Mouse (Mus musculus): Measurements from ENCODE around the gene Hrnr.

The Hrnr gene

DNA sequence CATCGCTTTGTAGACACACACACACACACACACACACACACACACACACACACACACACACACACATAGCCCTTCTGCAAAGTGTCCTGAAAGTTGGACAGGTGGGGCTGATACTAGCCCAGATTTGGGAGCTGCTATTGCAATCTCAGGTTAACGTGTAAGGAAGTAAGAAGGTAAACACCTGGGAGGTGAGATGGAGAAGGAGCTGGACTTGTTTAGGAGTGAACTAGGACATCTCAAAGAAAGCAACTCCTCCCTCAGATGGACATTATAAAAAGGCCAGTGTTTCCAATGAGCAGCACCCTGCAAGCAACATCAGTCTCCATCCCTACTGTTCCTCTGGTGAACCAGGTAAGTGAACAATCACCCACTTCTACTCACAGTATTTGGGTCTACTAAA is at the start of gene Hrnr:
TSS of gene Hrnr (plus strand) at position 301 of the 400 bp plus-strand sequence.
- DNase-seq (ENCODE audit: low read depth, low spot score) = no peak

DNA sequence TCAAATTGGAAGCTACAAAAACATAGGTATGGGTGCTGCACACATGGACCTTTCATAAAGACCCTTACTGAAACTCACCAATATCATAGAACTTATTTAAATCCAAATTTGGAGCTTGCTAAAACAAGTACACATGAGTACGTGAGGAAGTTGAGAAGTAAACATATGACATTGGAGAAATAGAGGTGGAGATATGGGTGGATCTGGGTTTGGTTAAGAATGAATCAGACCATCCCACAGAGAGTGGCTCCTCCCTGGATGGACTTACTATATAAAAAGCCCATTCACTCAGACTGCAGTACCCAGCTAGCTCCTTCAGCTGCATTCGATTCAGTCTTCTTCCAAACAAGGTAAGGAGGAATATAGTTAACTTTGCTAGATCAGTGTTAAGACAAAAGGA is 46.3 kb upstream of the Hrnr start, which contains the start of gene Flg:
TSS of gene Flg (plus strand) at position 301 of the 400 bp plus-strand sequence.
- no peak for DNase-seq (ENCODE audit: low read depth, low spot score)

DNA sequence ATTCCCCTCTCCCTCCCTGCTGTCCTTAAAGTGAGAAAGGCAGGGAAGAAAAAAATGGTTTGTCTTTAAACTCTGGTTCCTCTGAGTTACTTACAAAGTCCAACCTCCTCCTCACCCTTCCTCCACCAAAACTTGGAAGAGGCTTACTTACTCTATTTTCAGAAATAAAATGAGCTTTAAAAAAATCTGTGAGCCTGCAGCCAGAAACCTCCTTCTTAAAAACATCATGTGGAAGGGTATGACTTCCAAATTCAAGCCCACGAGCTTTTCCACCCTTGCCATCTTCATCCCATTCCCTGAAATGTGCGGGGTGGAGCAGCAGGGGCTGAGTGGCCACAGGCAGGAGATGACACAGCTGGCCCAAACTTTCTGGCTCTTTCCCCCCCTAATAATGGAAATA is 22.0 kb upstream of the Hrnr start:
- no peak for DNase-seq (ENCODE audit: low read depth, low spot score)

DNA sequence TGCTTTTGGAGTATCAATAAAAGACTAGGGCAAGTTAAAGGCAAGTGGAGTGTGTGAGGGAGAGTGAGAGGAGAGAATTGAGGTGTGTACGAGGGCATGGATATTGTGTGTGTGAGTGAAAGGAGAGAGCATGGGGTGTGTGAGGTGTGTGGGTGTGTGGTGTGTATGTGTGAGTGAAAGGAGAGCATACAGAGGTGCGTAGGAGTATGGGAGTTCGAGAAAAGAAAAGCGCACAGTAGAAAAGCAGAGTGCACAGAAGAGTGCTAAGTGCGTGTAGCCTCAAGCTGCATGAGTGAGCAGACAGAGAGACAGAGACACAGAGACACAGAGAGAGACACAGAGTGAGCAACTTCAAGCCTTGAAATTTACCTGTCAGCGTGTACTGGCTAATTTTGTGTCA is 19.7 kb upstream of the Hrnr start:
- no peak for DNase-seq (ENCODE audit: low read depth, low spot score)

DNA sequence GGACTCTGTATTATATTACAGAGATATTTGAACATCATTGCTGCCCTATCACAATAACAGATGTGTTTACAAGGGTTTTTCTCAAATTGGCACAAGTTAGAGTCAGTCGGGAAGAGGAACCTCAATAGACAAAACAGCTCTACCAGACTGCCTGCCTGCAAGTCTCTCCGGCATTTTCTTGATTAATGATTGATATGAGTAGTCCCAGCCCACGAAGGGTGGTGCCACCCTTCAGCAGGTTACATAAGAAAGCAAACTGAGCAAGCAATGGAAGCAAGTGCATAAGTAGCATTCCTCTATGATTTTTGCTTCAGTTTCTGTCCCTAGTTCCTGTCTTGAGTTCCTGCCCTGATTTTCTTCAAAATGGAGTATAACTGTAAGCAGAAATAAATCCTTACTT is 17.7 kb upstream of the Hrnr start:
- DNase-seq (ENCODE audit: low read depth, low spot score) = no peak

DNA sequence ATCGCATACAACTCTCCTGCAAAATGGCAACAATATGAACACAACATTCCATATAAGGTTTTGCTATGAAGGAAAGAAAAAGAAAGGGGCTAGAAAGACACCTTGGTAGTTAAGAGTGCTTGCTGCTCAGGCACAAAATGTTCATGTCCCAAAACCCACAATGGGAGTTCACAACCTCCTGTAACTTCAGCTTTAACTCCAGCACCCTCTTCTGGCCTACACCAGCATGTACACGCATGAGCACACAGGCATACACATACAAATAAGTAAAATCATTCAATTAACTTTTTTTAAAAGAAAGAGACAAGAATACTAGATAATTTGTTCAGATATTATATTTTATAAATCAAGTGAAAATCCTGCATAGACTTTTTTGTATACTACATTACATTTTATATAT is 13.4 kb upstream of the Hrnr start:
- DNase-seq (ENCODE audit: low read depth, low spot score) = no peak

DNA sequence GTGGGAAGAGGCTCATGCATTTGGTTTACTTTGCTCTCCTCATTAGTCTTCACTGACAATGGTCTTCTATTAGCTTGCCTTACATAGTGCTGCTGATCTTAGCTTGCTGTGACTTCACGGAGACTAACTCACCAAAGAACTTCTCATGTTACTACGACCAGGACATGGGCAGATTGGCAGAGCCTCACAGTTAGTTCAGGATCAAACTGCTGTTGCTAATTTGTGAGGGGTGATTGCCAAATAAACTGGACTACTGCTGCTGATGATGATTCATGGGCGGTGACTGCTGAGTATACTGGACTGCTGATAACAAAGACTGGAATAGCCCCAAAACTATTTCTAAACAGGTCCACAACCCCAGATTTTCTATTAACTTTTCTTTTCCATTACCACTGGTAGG is 8.2 kb upstream of the Hrnr start:
- DNase-seq (ENCODE audit: low read depth, low spot score) = no peak

DNA sequence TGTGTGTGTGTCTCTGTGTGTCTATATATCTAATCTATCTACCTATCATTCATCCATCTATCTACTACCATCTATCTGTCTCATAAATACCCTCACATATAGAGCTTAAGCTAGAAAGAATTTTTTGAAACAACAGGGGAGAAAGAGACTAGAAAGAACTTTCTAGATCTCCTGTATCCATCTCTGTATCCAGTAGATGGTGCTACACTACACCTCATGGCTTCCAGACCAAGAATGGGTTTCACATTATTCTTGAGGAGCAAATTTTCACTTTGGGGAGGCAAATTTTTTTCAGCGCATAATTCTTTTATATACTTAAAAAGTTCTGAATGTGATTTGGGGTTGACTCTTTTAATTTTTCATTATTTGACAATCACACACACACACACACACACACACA is 5.2 kb upstream of the Hrnr start:
- no peak for DNase-seq (ENCODE audit: low read depth, low spot score)

DNA sequence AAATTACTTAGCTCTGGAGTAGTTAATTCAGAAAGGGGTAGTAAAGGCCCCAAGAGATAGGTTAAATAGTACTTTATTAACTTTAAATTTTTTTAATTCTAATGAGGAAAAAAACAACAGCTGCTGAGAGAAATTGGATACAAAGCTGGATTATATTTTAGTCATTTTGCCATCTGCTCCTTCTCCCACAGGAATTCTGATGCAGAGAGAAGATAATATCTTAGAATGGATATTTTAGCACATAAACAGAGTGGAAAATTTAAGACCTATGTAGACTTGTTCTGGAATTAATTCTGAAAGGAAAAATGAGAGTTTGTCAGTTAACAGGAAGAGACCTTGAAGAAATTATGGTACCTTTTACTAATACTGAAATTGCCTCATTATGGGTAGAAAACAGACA is 18.2 kb downstream of the Hrnr start:
- DNase-seq (ENCODE audit: low read depth, low spot score) = no peak

DNA sequence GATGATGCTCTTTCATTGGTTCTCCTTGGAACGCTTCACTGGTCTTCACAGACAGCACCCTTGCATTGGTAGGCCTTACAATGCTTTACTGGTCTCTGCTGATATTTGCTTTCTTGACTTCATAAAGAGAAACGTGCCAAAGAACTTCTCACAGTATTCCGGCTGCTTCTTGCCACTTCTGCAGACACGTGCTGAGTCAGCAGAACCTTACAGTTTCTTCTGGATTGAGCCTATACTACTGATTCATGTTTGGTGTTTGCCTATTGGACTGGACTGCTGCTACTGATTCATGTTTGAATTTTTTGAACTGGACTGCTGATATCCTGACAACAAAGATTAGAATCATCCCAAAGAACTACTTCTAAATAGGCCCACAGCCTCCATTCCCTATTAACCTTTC is 20.5 kb downstream of the Hrnr start:
- no peak for DNase-seq (ENCODE audit: low read depth, low spot score)

DNA sequence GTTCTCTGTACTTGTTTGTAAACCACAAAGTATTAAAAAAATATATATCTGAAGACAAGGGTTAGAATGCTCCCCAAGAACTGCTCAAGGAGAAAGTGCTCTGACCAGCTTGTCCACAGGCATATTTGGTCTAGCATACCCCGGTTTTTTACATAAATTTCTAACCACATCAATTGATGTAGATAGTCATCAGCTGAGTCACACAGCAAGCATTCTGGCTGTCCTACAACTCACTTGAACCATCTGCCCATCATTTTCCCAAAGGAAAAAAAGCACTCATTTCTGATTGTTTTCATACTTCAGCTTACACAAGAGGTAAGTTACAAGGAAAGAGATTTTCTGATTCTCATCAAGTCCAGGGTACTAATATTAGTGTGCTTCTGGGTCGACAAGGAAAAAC is 27.3 kb downstream of the Hrnr start:
- DNase-seq (ENCODE audit: low read depth, low spot score) = no peak

DNA sequence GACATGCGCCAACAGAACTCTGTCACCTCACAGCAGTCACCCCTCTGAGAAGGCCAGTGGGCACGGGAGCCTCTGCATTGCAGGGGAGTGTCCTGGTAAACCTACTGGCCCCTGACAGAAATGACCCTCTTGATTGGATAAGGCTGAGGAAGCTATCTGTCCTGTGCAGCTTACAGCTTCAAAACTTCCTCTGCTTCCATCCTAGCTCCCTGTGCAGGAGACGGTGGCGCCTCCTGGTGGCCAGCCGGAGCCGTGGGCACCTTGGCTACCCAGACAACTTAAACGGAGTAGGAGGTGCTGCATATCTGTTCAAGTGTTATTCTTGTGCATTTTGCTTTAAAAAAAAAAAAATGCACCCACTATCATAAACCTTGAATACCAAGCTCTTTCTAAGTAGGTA is 40.5 kb downstream of the Hrnr start:
- DNase-seq (ENCODE audit: low read depth, low spot score) = peak; percentile 12

DNA sequence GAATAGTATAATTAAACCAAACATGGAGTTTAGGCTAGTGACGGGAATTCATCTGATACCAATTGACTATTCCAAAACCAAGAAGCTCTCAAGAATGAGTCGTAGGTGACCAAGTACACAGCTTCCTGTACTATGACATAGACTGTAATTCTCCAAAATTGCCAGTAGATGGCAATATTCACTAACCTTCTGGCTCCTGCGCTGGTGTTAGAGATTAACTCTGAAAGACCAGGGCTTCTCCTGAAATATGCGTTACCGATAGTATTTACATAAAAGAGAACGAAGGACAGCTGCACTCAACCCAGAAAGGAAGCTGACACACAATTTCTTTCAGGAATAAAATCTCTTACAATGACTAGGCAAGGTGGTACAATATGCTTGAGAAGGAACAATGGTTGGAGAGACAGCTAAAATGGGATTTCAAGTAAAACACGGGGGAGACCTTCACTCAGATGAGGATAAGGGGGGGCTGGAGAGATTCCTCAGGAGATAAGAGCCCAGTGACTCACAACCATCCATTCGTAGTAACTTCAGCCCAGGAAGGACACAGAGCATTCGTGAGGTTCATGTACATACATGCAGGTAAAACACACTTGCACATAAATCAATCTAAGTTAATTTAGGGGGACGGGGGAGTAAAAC is 42.5 kb downstream of the Hrnr start:
- peak; percentile 51 for DNase-seq (ENCODE audit: low read depth, low spot score)

DNA sequence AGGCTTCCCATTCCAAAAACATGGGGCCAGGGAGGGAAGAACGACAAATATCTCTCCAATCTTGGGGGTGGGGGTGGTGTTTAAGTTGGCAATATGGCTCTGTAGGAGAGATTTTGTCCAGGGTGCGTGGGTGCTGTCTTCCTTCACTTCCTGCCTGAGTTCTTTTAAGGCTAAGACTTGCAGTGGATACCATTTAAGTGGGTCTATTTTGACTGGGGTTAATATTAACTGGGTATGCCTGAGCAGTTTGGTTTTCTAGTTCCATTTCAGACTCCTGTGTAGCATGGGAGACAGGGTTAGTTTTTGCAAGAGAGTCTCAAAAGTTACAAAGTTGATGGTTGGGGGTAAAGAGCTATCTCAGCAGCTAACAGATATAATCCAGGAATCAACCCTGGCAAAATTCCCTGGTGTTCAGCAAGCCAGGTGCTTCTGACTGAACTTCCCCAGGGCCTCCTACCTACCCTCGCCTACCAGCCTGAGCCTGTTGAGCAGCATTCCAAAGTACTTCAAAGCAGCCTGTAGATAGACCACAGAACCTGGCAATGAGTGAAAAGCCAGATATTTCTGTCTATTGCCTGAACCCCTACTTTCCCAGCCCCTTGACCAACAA is 47.5 kb downstream of the Hrnr start:
- no peak for DNase-seq (ENCODE audit: low read depth, low spot score)

DNA sequence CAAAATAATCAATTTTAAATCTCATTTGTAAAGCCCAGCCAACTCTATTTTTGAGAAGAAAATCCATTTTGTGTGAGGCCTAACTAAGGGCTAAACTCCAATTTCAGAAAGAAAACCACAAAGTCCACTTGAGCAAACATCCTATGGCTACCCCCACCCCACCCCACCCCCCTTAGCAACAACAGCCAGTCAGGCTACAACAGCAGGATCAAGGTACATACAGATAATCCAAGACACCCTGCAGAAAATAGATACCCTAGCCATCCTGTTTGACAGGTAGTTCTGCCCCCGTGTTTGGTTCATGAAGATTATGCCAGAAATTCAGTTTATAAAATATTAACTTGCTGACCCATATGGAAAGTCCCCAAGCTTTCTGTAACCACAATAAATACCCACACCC is 48.6 kb downstream of the Hrnr start:
- DNase-seq (ENCODE audit: low read depth, low spot score) = no peak

DNA sequence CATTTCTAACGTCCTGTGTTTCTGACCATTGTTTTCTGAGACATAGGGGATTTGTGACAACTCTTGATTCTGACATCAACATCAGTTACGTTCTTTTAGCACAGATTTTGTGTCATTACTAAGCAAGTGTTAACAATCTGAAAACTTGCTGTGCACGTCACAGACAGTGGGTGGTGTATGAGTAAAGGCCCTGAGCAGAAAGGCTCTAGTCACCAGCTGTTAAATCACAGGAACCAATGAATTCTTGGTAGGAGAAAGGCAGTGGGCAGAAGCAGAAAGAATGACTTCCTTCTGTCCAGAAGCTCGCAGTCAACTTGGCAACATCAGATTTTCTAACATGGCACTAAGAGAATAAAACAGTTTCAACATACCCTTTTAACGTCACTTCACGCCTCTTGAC is 53.9 kb downstream of the Hrnr start:
- no peak for DNase-seq (ENCODE audit: low read depth, low spot score)

DNA sequence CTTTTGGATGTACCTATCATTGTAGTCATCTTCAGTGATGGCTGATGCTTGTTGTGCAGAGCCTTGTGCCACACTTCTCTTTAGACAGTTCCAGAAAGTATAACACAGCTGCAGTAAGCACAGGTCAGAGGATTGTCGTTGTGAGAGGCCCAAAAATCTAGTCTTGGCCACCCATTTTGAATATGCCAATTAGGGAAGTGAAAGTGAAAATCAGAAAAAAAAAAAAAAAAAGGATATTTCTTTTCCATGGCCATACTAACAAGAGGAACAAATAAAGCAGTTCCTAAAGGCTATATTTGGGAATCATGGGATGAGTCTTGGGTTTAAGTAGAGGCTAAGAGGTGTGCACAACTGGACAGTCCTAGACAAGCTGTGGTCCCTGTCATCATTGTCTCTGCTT is 55.6 kb downstream of the Hrnr start:
- DNase-seq (ENCODE audit: low read depth, low spot score) = no peak

DNA sequence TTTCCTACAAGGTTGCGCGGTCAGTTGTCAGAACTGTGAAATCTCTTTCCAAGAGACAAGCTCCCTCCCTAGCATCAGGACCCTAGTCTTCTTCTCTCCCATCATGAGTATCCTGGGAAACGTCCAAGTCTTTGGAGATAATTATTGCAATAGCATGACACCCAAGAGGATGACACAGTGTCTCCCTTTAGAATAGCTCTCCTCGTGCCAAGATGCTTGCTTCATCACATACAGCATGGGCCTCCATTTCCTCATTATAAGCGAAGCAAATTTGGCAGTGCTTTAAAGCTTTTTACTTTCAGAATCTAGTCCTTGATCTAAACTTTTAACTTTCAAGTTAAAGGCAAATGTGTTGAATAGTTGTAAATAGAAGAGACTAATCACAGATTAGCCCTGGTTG is 56.1 kb downstream of the Hrnr start:
- no peak for DNase-seq (ENCODE audit: low read depth, low spot score)

DNA sequence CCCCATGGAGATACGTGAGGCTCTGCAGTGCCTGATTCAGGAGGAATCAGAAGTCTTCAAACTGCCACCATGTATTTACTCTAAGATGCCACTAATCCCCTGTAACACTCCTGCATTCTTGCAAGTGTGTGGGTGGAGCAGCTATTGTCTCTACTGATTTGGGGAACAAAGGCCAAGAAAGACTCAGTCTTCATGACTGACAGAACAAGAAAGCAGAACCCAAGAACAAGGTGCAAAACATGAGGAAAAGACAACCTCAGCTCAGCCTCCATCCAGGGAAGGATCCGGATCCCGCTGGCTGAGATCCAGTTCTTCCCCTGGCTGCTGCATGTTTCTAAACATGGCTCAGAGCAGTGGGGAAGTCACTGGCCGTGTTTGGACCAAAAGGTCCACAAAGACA is 58.6 kb downstream of the Hrnr start:
- DNase-seq (ENCODE audit: low read depth, low spot score) = no peak
